Mouse (Mus musculus): ENCODE measurements around the gene Ptgis. TPM values are rescaled to one million over a fixed set of nuclear protein-coding genes. Genes with fewer than 3 reads are reported as not detected.

Gene Ptgis
- 10 to 100 TPM; 30.5 to 47.4 TPM for polyA plus RNA-seq (2012; fragmentation: generic; extraction: Trizol)

DNA sequence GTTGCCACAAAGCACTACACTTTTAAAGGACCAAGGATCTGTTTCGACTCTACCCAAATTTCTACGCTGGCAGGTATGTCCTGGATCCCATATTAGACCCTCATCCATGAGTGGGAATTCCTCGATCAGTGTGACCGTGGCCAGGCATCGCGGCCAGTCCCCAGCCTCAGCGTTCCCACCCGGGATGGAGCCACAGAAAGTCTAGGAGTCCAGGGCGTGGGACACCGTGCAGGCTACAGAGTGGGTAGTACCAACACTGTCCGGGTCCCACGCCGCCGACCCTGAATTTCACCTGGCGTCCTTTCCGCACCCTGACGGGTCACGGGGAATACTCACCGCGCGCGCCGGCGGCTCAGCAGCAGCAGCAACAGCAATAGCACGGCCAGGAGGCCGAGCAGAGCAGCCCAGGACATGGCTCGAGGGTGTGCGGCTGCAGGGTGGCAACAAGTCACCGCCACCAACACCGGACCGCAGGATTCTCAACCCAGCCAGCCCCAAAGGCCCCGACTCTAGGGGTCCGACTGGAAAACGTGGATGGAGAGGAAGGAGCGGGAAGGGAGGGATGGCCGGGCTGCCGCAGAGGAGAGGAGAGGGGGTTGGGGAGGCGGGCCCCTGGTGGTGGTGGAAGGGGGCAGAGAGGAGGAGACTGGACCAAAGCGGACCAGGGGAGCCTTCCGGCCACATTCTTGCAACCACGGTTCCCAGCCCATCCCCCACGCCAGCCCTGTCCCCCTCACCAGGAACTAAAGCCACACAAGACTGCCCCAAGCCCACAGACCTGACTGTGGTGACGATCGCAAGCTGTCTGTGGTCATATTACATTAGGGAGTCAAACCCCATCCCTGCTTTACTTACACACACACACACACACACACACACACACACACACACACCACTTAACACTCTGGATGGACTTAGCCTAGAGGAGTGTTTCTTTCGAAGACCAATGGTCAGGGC, at the start of gene Ptgis:
Gene Ptgis, minus strand, starts transcription at position 597 of the 957 bp plus-strand sequence.

DNA sequence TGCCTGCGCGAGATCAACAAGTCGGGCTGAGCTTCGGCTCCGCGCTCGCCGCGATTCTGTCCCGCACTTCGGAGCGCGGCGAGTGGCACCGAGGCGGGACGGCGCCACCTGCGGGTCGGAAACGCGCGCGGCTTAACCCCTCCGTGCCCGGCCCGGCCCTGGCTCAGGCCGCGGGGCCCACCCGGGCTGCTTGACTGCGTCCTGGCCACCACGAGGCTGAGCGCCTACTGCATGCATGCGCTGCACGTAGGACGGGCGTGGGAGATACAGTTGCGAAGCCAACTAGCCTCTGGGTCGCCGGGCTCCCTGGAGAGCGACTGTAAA, 50.4 kb downstream of the Ptgis start, which contains the start of gene Kcnb1:
Gene Kcnb1, minus strand, starts transcription at position 80 of the 324 bp plus-strand sequence.

Other genes with a start within 250 kb of the Ptgis start
- 10 to 100 TPM; 11.8 to 47.1 TPM for gene Stau1, start 244.3 kb downstream of the Ptgis start, polyA plus RNA-seq (2012; fragmentation: generic; extraction: Trizol)
- 10 to 100 TPM; 18.9 to 19.0 TPM for gene Ddx27, start 225.4 kb downstream of the Ptgis start, polyA plus RNA-seq (2012; fragmentation: generic; extraction: Trizol)
- gene Znfx1, start 177.6 kb downstream of the Ptgis start, polyA plus RNA-seq (2012; fragmentation: generic; extraction: Trizol) = 10 to 100 TPM in 1 of 2 experiments, 1 to 10 TPM in 1; 2.9 to 19.6 TPM
- under 1 TPM in 1 of 2 experiments, not detected in 1; 0.04 TPM for gene Kcnb1, start 50.4 kb downstream of the Ptgis start, polyA plus RNA-seq (2012; fragmentation: generic; extraction: Trizol)
- 10 to 100 TPM in 1 of 2 experiments, 1 to 10 TPM in 1; 2.3 to 20.8 TPM for gene B4galt5, start 108.6 kb upstream of the Ptgis start, polyA plus RNA-seq (2012; fragmentation: generic; extraction: Trizol)
- gene Slc9a8, start 181.1 kb upstream of the Ptgis start, polyA plus RNA-seq (2012; fragmentation: generic; extraction: Trizol) = 10 to 100 TPM in 1 of 2 experiments, 1 to 10 TPM in 1; 5.5 to 19.1 TPM

All from C3H10T1/2 (cell line).